Mouse (Mus musculus) brain, adult 2 months (tissue): ENCODE results near the gene Rhobtb3.
"Not testable (repeated sequence)": the region's sequence is repeated elsewhere in the genome, so short reads cannot be mapped to it uniquely, and the experiment has no call there.

Experiments
- DNase-seq: peaks from one replicate; pipeline ENCODE4 v3.0.0; 2011; ENCODE audit warnings: low read depth, low spot score

Gene Rhobtb3

DNA sequence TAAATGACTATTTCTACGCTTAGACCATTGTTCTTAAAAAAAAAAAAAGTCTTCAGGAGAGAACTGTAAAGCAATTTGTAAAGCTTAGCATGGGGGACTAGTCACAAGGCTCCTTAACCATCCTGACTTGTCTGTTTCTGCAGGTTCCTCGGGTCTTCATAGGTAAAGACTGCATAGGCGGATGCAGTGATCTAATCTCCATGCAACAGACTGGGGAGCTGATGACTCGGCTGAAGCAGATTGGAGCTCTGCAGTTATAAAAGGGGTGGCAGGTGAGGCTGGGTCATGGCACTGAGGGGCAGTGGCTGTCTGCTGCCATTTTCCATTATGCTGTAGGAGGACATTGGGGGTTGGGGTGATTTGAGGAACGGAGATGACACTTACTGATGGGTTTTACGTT lies 96.7 kb downstream of the Rhobtb3 start:
- DNase-seq: no peak

DNA sequence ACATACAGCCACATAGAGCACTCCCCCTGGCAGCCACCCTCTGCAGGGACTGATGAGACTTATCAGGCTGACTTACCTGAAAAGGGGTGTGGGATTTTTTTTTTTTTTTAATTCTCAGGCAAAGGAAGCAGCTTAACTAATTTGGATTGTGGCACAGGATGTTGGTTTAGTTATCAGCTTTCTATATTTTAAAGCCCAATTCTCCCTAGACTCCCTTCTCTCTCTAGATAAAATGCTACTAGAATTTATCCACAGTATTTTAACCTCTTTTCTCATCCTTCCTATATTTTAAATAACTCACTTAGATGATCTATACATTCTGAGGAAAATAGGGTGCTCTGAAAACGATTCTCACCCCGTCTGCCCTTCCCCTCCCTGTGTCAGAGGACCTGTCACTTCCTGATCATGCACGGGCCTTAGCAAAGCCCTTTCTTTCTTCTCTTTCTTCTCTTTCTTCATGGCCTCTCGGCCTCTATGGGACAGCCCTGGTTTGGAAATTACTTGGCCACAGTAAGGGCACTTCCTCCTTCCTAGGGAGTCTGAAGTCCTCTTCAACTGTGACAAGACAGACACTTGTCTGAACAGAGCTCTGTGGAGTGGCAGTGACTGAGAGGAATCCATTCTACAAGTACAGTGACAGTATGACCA lies 98.1 kb downstream of the Rhobtb3 start:
- DNase-seq: no peak

DNA sequence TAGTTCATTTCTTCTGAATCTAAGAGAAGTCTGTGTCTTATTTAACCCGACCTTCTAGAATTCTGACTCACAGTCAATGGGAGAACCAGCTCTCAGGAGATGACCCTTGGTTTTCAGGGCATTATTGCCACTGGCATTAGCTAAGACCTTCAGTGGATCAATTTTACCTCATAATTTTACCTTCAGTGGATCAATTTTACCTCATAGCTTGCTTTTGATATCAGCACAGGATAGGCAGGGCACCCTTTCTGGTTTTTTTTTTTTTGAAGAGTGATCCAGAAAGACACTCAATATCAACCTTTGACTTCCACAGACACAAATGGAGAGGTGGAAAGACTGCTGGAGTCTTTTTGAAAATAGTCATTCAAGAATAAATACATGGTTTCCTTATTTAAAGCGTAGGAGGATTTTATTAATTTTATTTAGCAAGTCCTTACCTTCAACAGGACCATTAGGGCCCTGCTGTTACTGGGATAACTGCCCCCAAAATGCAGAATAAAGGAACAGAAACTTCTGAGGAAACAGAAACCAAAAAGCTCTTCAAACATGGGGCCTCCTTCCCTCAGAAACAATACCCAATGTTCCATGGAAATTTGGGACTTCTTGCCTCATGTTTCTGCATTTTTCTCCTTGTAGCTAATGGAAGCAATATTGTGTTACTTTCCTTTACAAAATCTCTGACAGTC lies 98.7 kb downstream of the Rhobtb3 start:
- DNase-seq: no peak

DNA sequence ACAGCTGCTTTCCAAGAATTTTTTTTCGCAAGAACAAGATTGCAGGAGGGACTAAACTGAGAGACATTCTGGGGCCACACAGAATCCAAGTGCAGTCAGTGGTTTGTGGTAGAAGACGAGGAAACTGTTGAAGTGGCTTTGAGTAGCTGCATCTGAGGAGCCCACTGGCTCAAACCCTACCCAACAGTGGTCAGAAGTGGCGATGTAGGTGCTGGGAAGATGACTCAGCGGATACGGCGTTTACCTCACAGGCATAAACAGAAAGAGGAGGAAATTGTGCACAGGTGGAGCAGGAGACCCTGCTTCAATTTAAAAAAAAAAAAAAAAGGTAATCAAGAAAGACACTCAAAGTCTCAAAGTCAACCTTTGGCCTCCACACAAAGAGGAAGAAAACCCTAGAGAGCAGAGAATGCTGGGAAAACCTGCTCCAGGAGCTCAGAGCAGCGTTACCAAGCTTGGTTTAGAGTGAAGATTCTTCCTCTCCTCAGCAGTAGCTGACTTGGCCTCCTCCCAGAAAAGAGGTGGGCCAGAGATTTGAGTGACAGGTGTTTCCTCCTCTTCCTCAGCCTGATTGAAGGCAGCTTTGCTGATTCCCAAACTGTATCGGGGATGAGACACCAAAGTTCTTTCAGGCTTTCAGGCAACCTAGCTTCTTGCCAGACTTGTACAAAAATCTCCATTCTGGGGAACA lies 99.6 kb downstream of the Rhobtb3 start:
- no peak for DNase-seq

DNA sequence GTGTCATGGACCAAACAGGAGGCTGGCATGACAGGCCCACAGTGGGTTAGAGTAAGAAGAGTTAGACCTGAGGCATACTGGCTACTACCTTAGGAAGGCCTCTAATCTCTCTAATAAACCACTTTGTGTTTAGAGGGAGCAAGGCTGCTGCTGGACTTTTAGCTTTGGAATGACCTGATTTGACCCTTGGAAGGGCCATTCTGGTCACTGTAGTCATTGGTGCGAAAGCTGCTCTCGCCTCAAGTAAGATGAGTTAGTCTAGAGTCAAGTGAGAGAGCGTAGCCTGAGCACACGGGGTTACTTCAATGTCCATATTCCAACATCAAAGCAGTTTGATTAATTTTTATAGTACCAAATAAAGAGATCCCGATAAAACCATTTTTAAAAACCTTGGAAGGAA lies 100.4 kb downstream of the Rhobtb3 start:
- no peak for DNase-seq

DNA sequence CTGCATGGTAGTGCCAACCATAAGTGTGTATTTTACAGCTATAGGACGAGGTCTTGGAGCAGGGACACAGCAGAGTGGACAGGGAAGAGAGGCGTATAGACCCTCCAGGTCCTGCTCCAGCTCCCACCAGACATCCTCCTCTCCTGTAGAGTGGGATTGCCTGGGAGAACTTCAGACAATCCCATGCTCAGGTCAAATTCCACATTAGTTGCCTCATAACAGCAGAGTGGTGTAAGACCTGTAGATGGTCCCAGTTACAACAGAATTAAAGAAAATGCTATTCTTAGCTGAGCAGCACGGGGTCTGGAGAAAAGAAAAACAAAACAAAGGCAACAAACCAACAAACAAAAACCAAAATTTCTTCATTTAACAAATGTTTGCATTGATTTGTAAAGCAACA lies 101.8 kb downstream of the Rhobtb3 start:
- no peak for DNase-seq

DNA sequence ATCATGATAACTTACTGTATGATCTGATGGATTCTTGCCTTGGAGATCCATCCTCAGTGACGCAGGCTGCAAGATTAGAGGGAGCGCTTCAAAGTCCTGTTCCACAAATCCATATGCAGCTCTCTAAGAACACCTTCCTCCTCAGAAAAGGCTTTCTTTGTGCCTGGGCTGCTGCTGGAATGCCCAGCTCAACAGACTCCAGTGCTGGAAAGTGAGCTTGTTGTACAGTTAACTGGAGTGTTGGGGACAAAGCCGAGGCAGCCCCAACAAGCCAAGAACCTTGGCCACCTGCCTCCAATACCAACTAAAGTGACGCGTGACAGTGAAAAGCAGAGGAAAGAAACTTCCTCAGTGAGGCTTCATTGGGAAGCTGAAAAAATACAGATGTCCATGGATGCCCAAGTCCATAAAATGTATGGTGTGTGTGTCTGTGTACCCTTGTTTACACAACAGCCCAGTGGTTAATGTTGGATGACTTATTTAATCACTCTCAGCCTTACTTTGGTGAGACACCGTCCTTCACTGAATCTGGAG lies 102.9 kb downstream of the Rhobtb3 start:
- peak; percentile 42 for DNase-seq

DNA sequence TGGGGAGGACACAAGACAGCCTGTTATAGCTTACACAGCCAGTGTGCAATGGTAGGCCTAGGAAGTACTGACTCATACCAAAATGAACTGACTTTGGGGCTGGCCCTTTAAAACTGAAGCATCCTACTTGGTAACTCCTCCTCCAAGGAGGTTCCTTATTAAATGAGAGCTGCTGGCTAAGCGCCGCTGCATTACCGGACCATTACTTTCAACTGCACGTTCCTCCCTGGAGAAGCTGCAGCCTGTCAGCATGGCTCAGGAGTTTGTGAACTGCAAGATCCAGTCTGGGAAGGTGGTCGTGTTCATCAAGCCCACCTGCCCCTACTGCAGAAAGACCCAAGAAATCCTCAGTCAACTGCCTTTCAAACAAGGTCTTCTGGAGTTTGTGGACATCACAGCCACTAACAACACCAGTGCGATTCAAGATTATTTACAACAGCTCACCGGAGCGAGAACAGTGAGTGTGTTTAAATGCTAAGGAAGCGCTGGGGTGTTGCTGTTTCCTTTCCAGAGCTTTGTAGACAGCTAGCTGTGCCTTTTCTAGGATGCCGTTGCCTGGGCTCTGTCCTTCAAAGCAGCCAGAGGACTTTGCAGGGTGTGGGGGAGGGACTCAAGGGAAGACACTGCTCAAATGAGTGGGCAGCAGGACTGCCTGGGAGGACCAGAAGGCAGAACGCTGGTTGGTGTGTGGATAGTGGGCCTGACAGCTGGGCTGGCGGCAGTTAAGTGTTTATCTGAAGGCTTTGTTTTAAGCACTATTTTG lies 103.8 kb downstream of the Rhobtb3 start, which contains the start of gene Glrx:
Gene Glrx (plus strand): TSS at position 150 of the 763 bp plus-strand sequence.
- peak; percentile 95 for DNase-seq

DNA sequence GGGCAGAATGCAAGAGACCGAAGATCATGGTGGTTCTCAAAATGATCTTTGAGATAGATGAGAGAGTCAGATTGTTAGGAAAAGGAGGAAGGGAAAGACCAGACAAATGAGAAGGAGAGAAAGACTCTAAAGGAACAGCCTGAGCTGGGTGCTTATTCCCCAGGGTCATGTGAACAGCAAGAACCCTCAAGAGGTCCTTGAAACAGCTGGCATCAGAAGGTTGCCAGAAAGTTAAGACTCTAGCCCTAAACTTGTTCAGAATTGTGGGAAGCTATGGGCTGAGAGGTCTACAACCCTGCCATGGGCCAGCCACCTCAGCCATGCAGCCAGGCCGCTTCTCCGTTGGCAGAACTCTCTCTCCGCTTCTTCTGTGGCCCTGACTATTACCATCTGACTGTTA lies 105.2 kb downstream of the Rhobtb3 start:
- no peak for DNase-seq

DNA sequence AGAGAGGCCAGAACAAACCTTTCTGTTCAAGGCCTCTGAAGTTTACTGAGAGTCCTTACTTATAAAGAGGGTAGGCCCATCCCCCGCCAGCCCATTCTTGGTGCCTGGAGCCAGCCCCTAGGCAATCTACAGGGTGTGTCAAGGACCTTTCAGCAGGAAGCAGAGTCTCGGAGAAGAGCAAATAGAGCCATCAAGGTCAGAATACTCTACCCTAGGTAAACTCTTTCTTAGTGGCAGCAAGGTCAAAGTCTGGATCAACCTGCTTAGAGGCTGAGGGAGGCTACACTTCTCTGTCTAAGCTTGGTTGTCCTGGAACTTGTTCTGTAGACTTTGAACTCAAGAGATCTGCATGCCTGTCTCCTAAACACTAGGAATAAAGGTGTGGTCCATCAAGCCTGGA lies 108.3 kb downstream of the Rhobtb3 start:
- no peak for DNase-seq

DNA sequence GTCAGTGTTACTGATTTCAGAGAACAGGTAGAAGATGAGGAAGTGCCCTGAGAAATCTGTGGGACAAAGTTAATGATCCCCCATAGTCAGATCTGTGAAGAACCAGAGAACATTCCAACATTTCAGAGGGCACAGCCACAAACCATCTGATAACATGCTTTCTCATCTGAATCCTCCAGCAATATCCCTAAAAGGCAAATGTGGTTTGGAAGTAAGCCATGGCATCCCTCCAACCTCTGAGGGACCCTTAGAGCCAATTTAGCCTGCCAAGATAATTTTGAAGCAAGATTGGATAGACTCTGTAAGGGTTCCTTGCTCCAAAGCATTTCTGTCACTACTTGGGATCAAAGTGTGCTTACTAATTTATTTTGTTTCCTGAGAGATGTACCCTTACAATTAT lies 110.2 kb downstream of the Rhobtb3 start:
- DNase-seq: peak; percentile 26

DNA sequence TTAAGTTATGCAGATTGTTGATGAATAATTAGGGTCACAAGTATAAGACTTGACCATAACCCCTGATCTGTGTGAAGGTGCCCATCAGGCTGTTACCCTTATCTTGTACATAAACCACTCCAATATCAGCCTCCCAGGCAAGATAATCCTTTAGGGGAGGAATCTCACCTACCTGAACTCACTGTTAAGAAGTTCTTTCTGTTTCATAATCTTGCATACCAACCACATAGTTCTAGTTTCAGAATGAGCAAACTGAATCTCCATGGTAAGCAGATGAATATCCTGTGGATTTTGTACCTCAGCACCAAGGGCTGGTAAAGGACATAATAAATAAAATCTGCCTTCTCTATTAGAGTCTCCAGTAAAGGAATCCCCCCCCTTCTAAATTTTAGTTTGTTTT lies 111.0 kb downstream of the Rhobtb3 start:
- no peak for DNase-seq

DNA sequence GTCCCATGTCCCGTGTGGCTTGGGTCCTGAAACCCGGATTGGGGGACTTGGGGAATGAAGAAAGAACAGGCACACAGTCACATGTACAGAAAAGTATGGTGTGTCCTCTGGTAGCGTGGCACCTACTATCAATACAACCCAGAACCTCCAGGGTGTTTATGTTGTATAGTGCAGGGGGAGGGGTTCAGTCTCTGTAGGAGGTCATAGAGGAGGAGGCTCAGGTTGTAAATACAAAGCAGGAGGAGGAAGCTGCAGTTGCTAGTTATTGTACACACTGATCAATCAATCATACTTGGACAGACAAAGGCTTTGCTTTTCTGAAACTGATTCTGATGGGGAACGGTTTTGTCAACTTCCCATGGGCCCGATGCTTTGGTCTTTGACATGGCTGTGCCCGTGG lies 112.0 kb downstream of the Rhobtb3 start:
- no peak for DNase-seq

DNA sequence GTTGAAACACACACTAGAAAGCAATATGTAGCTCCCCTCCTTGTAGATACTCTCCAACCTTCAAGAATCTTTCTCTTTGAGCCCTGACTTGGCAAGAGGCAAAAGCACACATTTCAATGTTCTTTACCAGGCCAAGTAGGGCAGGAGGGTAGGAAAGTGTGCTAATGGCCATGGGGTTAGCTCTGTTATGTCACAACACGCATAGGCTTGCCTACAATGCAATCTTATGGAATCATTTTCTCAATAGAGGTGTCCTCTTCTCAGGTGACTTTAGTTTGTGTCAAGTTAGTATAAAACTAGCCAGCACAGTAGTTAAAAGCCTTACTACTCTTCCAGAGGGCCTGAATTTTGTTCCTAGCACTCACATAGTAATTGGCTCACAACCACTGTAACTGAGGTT lies 113.0 kb downstream of the Rhobtb3 start:
- no peak for DNase-seq

DNA sequence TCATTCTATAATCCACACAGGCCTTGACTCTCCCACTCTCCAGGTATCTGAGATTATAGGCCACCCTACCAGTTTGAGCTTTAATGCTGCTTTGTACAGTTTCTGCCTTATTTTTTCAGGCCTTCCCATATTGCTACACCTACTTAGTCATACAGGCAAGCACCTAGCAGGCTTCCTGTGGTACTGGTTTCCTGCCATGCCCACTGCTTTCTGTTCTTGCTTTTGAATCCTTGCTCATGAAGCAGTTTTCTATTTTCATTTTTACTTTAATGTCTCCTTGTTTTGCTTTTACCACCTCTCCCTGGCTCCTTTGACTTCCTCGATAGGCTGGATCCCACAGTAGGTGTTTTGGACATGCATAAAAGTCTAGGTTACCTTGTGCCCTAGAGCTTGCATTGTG lies 118.3 kb downstream of the Rhobtb3 start:
- no peak for DNase-seq

DNA sequence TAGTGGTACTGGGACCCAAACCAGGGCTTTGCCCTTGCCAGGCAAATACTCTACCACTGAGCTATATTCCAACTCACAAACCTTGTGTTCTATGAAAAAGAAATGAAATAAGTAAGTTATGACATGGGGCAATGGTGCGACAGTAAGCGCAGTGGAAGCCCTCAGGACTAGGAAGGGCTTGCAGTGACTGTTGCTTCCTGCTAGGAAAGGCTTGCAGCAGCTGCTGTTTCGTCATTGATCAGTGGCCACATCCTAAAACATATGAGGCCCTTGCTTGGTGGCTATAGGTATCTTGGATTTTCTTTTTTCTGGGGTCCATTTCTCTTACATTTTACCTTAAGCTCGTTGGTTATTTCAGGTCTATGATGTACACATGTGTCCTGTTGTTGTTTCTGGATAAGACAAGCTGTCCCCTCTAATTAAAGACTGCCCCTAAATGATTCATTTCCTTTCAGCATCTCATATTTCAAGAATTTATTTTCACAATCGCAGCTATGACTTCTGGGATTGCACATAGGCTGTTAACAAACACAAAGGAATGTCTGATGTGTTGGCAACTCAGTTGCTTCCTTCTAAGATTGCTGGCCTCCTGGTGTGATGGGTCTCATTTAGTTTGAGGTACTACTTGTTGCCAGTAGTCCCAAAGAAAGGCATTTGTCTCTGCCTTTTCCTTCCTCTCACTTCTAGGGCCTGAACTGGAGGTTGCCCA lies 119.0 kb downstream of the Rhobtb3 start:
- no peak for DNase-seq

DNA sequence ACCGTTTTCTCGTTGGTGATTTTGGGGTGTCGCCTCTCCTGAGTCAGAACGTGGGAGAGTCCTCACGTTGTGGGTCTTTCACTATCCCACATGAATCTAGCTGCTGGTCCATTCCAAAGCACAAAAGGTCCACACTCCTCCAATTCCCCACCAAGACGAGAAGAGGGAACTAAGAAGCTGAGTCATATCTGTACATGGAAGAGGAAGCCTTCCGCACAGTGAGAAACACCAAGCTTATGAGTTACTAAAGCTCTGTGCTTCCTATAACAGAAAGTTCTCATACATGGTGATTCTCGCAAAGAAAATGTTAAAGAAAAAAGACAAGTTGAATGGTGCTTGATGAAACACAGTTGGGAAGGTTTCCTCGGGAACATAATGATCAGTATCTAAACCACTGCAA lies 120.5 kb downstream of the Rhobtb3 start:
- DNase-seq: no peak

DNA sequence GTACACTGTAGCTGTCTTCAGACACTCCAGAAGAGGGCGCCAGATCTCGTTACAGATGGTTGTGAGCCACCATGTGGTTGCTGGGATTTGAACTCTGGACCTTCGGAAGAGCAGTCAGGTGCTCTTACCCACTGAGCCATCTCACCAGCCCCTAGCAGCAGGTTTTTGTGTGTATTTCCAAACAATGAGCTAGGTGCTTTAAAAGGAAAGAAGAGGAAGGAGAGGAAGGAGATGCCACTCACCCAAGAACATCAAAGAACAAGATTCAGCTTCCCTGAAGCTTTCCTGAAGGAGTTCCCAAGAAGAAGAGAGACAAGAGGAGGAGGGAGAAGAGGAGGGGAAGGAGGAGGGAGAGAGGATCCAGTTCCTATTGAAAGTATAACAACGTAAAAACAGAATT lies 121.4 kb downstream of the Rhobtb3 start:
- DNase-seq: not testable (repeated sequence)

DNA sequence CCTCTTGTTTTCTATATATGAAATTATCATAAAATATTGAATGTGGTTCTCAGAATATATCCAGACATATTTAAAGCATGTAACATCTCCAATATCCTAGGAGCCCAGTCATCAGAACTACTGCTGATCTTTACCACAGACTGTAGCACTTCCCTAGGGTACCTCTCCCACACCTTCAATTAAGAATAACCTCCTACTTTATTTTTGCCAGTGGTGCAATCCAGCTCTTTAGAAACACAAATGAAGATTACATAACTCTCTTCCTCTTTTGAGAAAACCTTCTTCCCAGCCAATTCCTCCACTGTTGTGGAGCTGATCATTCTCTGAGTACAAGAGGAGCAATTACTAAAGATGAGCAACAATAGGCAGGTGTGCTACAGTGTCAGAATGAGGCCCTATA lies 123.8 kb downstream of the Rhobtb3 start:
- no peak for DNase-seq
